Mouse (Mus musculus) 416B (cell line): ENCODE results near the gene Trp53i11.

ENCODE experiments used
- DNase-seq: peaks from one replicate; pipeline ENCODE4 v3.0.0; 2011; ENCODE audit warnings: low read depth

The Trp53i11 gene

DNA sequence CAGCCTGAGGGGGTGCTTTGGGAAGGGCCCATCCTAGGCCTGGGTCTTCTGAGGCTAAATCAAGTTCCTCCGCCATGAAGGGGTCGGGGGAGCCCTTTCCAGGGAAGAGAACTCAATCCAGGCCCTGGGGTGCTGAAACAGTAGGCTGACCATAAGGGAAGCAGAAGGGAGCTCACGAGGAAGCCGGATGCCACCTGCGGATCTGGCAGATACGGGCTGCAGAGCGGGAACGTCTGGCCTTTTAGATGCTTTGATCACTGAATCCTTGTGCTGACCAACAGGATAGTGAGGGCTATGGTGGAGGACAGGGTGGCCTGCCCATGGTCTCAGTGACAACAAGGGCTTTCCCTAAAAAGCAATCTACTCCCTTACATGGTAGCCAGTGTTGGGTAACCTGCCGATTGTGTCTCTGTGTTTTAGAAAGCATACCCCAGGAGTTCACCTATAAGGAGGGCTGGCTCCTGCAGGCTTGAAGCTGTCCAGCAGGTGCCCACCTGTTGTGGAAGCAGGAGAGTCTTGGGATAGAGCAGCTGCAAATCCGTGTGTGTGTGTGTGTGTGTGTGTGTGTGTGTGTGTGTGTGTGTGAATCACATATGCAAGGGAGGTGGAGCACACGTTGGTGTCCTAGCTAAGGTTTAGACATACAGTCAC, 56.2 kb downstream of the Trp53i11 start:
- no peak for DNase-seq

DNA sequence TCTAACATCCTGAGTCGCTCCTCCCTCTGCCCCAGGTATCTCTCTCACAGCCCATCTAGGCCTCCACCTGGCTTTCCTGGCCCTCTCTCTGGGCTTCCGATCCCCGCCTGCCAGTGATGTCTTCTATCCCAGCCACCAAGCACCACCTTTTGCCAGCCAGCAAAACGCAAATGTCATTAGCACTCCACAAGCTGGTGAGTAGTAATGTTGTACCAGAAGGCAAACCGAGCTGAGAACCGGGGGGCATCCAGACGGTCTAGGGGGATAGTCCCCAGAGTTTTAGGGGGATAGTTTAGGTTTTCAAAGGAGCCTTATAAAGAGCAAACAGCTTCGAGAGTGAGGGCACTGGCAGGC, 56.7 kb downstream of the Trp53i11 start:
- DNase-seq: no peak

DNA sequence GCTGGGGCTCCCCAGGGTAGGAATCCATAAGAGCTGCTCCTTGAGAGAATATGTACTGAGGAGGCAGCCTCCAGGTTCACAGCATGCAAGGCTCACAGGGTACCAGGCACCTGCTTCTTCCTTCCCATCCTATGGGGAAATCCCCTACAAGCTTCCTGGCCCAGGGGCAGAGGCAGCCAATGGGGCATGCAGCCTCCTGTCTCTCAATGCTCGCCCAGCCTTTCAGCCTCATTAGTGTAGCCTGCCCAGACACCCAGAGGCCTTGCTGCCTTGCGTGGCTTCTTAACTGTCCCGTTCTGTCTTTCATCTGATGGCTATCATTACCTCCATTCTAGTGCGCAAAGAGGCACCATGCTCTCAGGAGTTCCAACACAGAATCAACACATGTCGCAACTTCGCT, 61.7 kb downstream of the Trp53i11 start:
- DNase-seq: no peak

DNA sequence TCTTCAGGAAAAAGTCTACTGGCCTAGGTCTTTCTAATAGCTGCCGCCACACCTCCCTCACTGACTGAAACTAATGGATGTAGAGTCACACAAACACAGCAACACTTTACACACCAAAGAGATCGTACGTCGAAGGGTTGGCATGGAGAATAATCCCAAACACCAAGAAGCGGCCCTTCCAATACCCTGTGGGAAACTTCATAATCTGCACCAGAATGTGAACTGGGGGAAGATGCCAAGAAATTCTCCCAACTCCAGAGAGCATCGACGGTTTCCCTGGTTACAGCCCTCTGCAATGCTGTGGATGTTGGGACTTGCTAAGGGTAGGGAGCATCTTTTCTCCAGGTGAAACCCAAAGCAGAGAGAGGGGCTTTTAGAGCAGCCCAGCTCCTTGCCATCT, 63.3 kb downstream of the Trp53i11 start:
- DNase-seq: no peak
